Mouse (Mus musculus): ENCODE data around the gene Gpx3. TPM values are rescaled to one million over a fixed set of nuclear protein-coding genes. Genes with fewer than 3 reads are reported as not detected.
"Not testable (repeated sequence)": the region's sequence is repeated elsewhere in the genome, so short reads cannot be mapped to it uniquely, and the experiment has no call there.

Gene Gpx3
- total RNA-seq, 2 experiments from 2014 or later, result 46.5 to 139 TPM

- no peak overlapping the region for H3K4me3 ChIP-seq
- no peak for DNase-seq
- H3K27ac ChIP-seq, result no peak overlapping the region; the same call in 1 of the 2 replicates
- intact Hi-C loops (cut with DNase I), result no loop called here
- TF ChIP-seq CTCF (IDR thresholded peaks at IDR 0.05), result no peak
Measured at GRCm38 (mm10) chr11:54956912-54957311, 54.7 kb downstream of the Gpx3 start.

- H3K4me3 ChIP-seq; H3K27ac ChIP-seq; DNase-seq; intact Hi-C loops (cut with DNase I): not testable (repeated sequence)
Measured at GRCm38 (mm10) chr11:54957708-54958107, 55.5 kb downstream of the Gpx3 start.

GRCm38 (mm10) chr11:54958571-54959073 lies 56.4 kb downstream of the Gpx3 start:
- H3K4me3 ChIP-seq, result no peak overlapping the region
- no peak for DNase-seq
- no peak overlapping the region for H3K27ac ChIP-seq
- TF ChIP-seq CTCF (IDR thresholded peaks at IDR 0.05), result no peak
- intact Hi-C loops (cut with DNase I), result no loop called here

Other genes starting within 250 kb of the Gpx3 start
- 10 to 100 TPM; 14.4 to 19.6 TPM for gene Cdc42se2, start 114.8 kb upstream of the Gpx3 start, total RNA-seq (2021)
- gene Lyrm7, start 41.5 kb upstream of the Gpx3 start, total RNA-seq (2021), result 10 to 100 TPM; 18.7 to 30.6 TPM
- gene Hint1, start 36.1 kb upstream of the Gpx3 start, total RNA-seq (2021), result 100 to 1,000 TPM; 186 to 220 TPM
- gene Tnip1, start 60.5 kb downstream of the Gpx3 start, total RNA-seq (2021), result 10 to 100 TPM; 29.8 to 31.7 TPM
- gene Anxa6, start 131.0 kb downstream of the Gpx3 start, total RNA-seq (2021), result 100 to 1,000 TPM; 166 to 187 TPM
- gene Ccdc69, start 175.7 kb downstream of the Gpx3 start, total RNA-seq (2021), result 1 to 10 TPM; 3.6 to 3.9 TPM
- 1 to 10 TPM; 6.5 to 6.7 TPM for gene Gm2a, start 195.7 kb downstream of the Gpx3 start, total RNA-seq (2021)
- not detected for gene Slc36a3, start 249.3 kb downstream of the Gpx3 start, total RNA-seq (2021)

All from gastrocnemius, adult 2 months (tissue).